Mouse (Mus musculus) erythroblast, embryonic 14.5 days (primary cell): ENCODE measurements at regions not wholly inside any gene's neighbourhood (a gene's known extent, or its start where the extent isn't known, plus 50 kb on each side); places are given as distances from the start of the nearest gene placed in this dataset.

Source experiments
- H3K27me3 ChIP-seq: 2 replicates; pipeline ENCODE4 v1.6.1; 2012; ENCODE audit warnings: inconsistent platforms; ENCODE audit not compliant: control insufficient read depth
- H3K36me3 ChIP-seq: 2 replicates; pipeline ENCODE4 v1.6.1; 2012; ENCODE audit warnings: mild to moderate bottlenecking, inconsistent platforms; ENCODE audit not compliant: control insufficient read depth
- H3K4me1 ChIP-seq: 2 replicates; pipeline ENCODE4 v1.6.1; 2012; ENCODE audit warnings: inconsistent platforms; ENCODE audit not compliant: control insufficient read depth
- H3K4me3 ChIP-seq: replicated peaks from 2 replicates; pipeline ENCODE3; 2012; ENCODE audit warnings: moderate library complexity, mild to moderate bottlenecking, inconsistent platforms
- H3K9me3 ChIP-seq: 2 replicates; pipeline ENCODE4 v1.6.1; 2012; ENCODE audit warnings: low read length, inconsistent platforms, mixed read lengths; ENCODE audit not compliant: control insufficient read depth
- GATA1 ChIP-seq: IDR thresholded peaks from 2 replicates; pipeline ENCODE4 v1.6.1; 2012; ENCODE audit warnings: low read length, inconsistent platforms, mixed read lengths
- TAL1 ChIP-seq: IDR thresholded peaks from 3 replicates; pipeline ENCODE4 v1.6.1; 2012; ENCODE audit warnings: low read length, inconsistent platforms, mixed read lengths

DNA sequence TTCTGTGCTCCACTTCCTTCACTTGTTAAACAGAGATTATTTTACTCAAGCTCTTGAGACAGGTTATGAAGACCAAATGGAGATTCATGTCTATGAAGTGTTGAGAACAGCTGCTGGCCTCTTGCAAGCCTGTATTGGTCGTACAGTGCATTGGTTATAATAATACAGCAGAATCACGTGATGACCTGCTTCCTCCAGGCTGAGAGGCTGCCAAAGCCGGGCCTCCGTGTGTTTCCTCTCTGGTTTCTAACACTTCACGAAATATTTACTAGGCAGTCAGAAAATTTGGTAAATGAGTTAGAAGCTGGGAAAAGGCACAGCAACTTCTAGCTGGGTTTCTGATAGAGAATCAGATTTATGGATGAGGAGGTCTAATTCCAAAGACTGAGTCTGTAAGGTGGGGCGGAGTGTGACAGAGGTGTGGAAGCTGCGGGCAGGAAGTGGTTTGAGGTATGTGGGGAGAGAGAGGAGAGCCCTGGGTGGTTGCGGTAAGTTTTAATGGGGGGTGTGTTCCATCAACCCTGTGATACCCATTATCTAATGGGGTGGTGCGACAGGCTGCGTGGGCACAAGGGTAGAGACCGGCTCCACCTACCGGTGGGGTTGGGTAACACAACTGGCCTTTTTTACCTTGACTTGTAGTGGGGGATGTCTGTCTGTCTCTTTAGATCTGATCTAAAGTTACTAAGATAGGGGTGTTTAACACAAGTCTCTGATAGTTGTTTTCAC is 159.5 kb downstream of the Plpp3 start:
- H3K36me3 ChIP-seq: no peaks in the 10 kb centered on the region
- H3K4me3 ChIP-seq: no peak overlapping the region
- H3K9me3 ChIP-seq: no peaks in the 10 kb centered on the region
- H3K27me3 ChIP-seq: no peaks in the 10 kb centered on the region
- TF ChIP-seq GATA1 (no peak), TAL1 (no peak)
- no peaks in the 10 kb centered on the region for H3K4me1 ChIP-seq

DNA sequence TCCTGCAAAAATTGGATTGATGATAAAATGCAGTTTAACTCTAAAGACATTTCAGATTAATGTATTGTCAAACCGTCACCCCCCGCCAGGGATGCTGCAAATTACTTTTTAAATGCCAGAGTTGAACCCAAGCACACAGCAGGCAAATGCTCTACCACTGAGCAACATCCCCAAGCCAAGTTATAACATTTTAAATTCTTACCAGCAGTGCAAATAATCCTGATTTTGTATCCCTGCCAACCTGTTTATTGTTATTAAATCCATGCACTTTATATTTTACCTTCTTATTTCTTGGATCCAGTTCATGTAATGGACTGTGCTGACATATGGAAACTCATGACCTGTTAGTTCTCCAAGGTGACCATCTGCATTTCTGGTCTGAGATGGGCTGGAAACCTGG is 161.3 kb downstream of the Plpp3 start:
- Histone ChIP-seq H3K4me1 (no peaks in the 10 kb centered on the region), H3K9me3 (no peaks in the 10 kb centered on the region), H3K27me3 (no peaks in the 10 kb centered on the region), H3K4me3 (no peak overlapping the region), H3K36me3 (no peaks in the 10 kb centered on the region)
- TF ChIP-seq GATA1: no peak
- no peak for TF ChIP-seq TAL1

DNA sequence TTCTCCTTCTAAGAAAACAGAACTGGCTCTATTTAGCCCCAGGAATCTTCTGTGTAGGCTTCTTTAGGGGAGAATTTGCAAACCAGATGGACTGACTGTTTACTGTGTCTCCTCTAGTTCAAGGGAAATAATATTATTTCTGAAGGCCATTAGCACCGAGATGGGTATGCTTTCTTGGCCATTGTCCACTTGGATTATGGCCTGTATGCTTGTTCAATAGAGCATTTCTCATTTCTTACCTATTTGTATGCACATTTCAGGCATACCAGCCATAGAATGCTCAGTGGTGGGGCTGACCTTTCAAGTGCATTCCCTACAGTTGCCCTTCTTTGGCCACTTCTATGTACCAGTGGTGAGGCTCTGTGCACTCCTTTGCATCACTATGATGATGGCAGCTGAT is 166.3 kb downstream of the Plpp3 start:
- no peak for TF ChIP-seq TAL1
- TF ChIP-seq GATA1: no peak
- Histone ChIP-seq H3K36me3 (no peaks in the 10 kb centered on the region), H3K9me3 (no peaks in the 10 kb centered on the region), H3K4me1 (no peaks in the 10 kb centered on the region), H3K27me3 (no peaks in the 10 kb centered on the region), H3K4me3 (no peak overlapping the region)

DNA sequence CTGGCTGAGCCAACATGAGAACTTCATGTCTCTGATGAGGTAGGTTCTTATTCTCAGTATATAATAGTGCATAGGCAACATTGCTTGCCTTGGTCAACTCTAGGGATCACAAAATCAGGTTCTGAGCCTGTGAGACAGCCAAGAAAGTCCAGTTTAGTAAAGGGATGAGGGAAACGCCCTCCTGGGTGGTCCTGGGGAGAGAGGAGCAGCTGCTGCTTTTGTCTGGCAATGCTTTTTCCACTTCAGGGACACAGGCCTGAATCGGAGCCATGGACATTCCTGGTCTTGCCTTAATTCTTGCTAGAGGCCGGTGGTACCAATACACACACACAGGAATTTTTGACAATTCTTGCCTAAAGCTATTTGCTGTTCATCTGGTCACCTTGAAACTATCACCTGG is 169.8 kb downstream of the Plpp3 start:
- Histone ChIP-seq H3K4me3 (no peak overlapping the region), H3K27me3 (no peaks in the 10 kb centered on the region), H3K36me3 (no peaks in the 10 kb centered on the region), H3K4me1 (no peaks in the 10 kb centered on the region), H3K9me3 (no peaks in the 10 kb centered on the region)
- TF ChIP-seq GATA1 (no peak), TAL1 (no peak)

DNA sequence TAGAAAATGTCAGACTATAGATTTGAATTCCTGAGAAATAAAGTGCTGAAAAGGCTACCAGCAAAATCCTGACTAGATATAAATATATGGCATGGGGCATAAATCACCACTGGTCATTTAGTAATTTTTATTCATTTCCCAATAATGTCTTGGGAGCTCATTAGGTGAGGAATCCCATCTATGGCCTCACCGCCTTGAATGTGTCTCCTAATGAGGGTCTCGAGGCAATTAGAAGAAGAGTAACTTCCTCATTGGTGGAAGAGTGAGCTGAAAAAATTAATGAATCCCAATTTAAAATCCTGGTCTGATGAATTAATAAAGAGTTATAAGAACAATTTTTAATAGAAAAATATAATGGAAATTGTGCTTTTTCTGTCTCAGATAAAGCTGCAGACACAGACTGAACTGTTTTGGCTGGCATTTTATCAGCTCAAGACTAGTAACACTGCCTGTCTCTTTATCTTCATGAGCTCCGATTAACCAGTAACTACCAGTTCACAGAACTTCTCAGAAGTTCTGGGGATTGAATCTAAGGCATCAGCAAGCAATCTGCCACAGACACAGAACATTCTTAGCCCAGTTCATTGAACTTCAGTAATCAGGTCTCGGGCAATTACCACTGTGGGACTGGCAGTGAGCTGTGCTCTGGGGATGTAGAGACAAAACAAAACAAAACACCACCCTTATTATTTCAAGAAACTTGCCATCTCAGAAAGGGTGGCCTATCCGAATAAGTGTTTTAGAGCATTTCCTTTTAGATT is 170.7 kb downstream of the Plpp3 start:
- no peaks in the 10 kb centered on the region for H3K27me3 ChIP-seq
- TF ChIP-seq GATA1: no peak
- TF ChIP-seq TAL1: no peak
- H3K9me3 ChIP-seq: no peaks in the 10 kb centered on the region
- H3K4me3 ChIP-seq: no peak overlapping the region
- no peaks in the 10 kb centered on the region for H3K36me3 ChIP-seq
- H3K4me1 ChIP-seq: no peaks in the 10 kb centered on the region

DNA sequence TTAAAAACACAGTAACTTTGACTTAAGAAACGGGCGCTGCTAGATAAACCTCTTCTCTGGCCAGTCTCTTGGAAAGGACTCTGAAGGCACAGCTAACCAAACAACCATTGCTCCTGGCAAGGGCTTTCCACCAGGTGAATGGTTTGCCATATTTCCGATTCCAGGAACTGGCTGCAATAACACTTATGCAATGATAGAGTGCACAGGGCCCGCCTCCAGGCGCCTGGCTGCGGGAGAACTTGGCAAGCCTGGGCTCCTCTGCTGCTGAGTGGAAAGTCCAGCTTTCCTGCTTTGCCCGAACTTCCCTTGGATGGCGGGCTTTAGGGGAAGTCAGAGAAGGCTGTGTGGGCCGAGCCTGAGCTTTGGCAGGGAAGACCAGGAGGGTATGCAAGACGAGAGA is 171.6 kb downstream of the Plpp3 start:
- no peaks in the 10 kb centered on the region for H3K27me3 ChIP-seq
- no peaks in the 10 kb centered on the region for H3K9me3 ChIP-seq
- no peaks in the 10 kb centered on the region for H3K4me1 ChIP-seq
- H3K4me3 ChIP-seq: no peak overlapping the region
- no peaks in the 10 kb centered on the region for H3K36me3 ChIP-seq
- TF ChIP-seq TAL1: no peak
- TF ChIP-seq GATA1: no peak

DNA sequence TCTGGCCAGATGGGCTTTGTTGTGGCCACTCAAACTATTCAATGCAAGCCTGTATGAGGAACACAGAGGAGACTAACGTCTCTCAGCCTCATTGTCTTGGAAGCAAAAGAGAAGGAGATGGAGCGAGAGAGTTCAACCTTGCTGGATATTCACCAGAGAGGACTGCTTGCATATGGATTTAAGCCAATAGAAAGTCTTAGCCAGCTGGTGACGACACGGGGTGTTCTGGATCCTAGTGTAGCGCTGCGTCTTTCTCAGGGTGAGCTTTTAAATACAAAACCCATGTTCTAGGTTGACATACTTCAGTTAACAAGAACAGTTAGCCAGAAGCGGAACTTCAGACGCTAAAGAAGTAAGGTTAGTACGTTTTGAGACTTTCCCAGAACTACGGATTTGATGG is 174.9 kb downstream of the Plpp3 start:
- H3K36me3 ChIP-seq: no peaks in the 10 kb centered on the region
- H3K4me1 ChIP-seq: no peaks in the 10 kb centered on the region
- H3K9me3 ChIP-seq: no peaks in the 10 kb centered on the region; the same call in 1 of the 2 replicates
- no peak overlapping the region for H3K4me3 ChIP-seq
- TF ChIP-seq TAL1: no peak
- TF ChIP-seq GATA1: no peak
- H3K27me3 ChIP-seq: no peaks in the 10 kb centered on the region

DNA sequence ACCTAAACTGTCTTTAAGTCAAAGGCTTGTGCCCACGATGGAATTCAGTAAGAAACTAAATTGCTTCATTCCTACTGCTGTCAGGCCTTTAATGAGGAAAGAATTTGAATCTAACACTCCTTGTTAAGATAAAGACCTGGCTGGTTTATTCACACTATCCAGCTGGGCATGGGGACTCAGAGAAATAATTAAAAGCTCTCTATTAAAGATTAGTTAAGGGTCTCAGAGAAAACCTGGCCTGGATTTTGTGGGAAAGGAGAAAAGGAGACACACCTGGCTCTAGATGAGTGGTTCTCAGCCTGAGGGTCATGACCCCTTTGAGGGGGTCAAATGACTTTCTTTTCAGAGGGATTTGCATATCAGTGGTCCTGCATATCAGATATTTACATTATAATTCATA is 178.7 kb downstream of the Plpp3 start:
- TF ChIP-seq GATA1 (no peak), TAL1 (no peak)
- Histone ChIP-seq H3K27me3 (no peaks in the 10 kb centered on the region), H3K4me3 (no peak overlapping the region), H3K4me1 (no peaks in the 10 kb centered on the region), H3K9me3 (no peaks in the 10 kb centered on the region; the same call in 1 of the 2 replicates), H3K36me3 (no peaks in the 10 kb centered on the region)

DNA sequence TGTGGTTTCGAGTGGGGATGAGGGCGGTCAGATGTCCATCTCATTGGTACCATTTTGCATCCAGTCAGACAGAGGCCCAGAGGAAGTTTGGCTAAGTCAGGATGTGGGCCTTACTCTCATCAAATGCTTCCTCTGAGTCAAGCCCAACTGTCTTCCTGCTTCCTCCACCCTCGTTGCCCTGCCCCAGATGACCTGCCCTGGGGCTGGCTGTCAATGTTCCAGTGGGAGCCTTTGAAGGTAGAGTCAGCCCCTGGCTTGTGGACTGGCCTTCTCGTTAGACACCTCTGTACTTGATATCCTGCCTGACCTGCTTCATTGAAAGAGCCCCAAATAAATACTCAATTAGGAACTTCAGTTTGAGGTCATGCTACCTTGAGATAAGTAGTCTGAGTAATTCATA is 179.4 kb downstream of the Plpp3 start:
- TF ChIP-seq GATA1: no peak
- no peak for TF ChIP-seq TAL1
- H3K9me3 ChIP-seq: no peaks in the 10 kb centered on the region; the same call in 1 of the 2 replicates

DNA sequence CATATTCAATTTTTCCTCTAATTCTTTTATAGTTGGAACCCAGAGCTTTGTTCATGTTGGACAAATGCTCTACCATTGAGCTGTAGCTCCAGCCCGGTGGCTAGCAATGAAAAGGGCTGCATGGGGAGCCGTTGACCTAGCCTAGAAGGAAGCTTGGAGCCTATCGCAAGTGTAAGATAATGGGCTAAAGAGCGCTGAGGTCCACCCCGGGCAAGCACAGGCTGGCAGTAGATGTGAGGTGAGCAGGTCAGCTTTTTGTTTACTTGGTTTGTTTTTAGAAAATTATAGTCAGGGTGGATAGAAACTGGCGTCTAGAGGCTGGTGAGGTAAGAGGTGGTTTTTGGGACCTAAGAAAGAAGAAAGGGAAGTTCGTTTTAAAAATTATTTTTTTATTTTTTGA is 181.0 kb downstream of the Plpp3 start:
- TF ChIP-seq TAL1 (no peak), GATA1 (no peak)
- H3K36me3 ChIP-seq: no peaks in the 10 kb centered on the region
- no peaks in the 10 kb centered on the region for H3K4me1 ChIP-seq
- H3K27me3 ChIP-seq: no peaks in the 10 kb centered on the region
- no peaks in the 10 kb centered on the region; the same call in 1 of the 2 replicates for H3K9me3 ChIP-seq
- no peak overlapping the region for H3K4me3 ChIP-seq

More for the DNA sequence above, 179.4 kb downstream of the Plpp3 start:
- H3K36me3 ChIP-seq: no peaks in the 10 kb centered on the region
- H3K4me1 ChIP-seq: no peaks in the 10 kb centered on the region
- H3K27me3 ChIP-seq: no peaks in the 10 kb centered on the region
- no peak overlapping the region for H3K4me3 ChIP-seq
